Mouse (Mus musculus) megakaryocyte, embryonic 14.5 days (primary cell): ENCODE results near the gene Zfp451.

ENCODE experiments used
- FLI1 ChIP-seq: IDR thresholded peaks from 2 replicates; pipeline ENCODE4 v1.6.1; 2012; ENCODE audit warnings: low read length, inconsistent platforms, mixed read lengths
- GATA1 ChIP-seq: IDR thresholded peaks from 3 replicates; pipeline ENCODE4 v1.6.1; 2012; ENCODE audit warnings: mixed read lengths, low read length, inconsistent platforms, borderline replicate concordance

- TF ChIP-seq FLI1 (no peak), GATA1 (no peak)
Observed at GRCm38 (mm10) chr1:33788072-33788471, 26.3 kb downstream of the Zfp451 start.
